In the genomic region with DNA sequence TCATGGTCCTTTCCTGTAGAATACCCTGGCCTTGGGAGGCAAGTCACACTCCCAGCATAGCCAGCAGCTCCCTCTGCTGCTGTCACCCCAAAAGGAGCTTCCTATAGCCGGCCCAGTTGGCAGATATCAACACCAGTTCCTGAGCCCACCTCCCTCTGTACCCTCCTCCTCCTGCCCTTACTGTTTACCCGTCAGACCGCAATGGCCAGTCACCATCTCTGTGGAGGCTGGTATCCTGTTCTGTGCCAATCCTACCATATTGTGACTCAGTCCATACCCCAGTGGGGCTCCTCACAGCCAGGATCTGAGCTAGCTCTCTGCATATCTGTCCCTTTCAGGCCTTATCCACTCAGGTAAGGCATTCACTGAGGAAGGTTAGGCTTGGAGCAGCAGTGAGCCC, we compare ENCODE assay signal across 25 mouse cellular contexts.
"Had no signal": no experiment of that assay in that cellular context is flagged by ENCODE, and none has a peak within 500 bp of the region (broad histone marks: within the 10 kb centered on the region; RNA-seq: fewer than 3 reads in every experiment).

No protein-coding gene starts in this region.

- H3K4me3 ChIP-seq: gastrocnemius, adult 2 months; heart, embryonic 13.5 days; heart, embryonic 15.5 days; hindbrain, embryonic 13.5 days; hindbrain, embryonic 15.5 days; kidney, embryonic 15.5 days; limb, embryonic 13.5 days; limb, embryonic 15.5 days; liver, embryonic 12.5 days had no signal

- H3K4me1 ChIP-seq: hindbrain, embryonic 13.5 days; hindbrain, embryonic 15.5 days; kidney, embryonic 15.5 days; limb, embryonic 13.5 days; limb, embryonic 15.5 days had no signal

- H3K27ac ChIP-seq: gastrocnemius, adult 2 months; heart, embryonic 13.5 days; heart, embryonic 15.5 days; hindbrain, embryonic 13.5 days; hindbrain, embryonic 15.5 days; hindbrain, postnatal 0 days; kidney, embryonic 15.5 days; kidney, postnatal 0 days; limb, embryonic 13.5 days; limb, embryonic 15.5 days; liver, embryonic 12.5 days; liver, embryonic 14.5 days had no signal

- H3K27me3 ChIP-seq: heart, embryonic 13.5 days; heart, embryonic 15.5 days; hindbrain, embryonic 13.5 days; hindbrain, embryonic 15.5 days; kidney, embryonic 15.5 days; limb, embryonic 13.5 days; limb, embryonic 15.5 days; liver, embryonic 12.5 days had no signal

- DNase-seq: gastrocnemius, adult 2 months; gastrocnemius, postnatal 10 days; gastrocnemius, postnatal 36 days; heart, adult 18-20 months; heart, postnatal 14 days; heart, postnatal 36 days; kidney, adult 11 months; kidney, adult 2 months; kidney, adult 9 months; kidney, postnatal 14 days; kidney, postnatal 36 days; layer of hippocampus, adult 9-11 months; layer of hippocampus, postnatal 36 days; left cerebral cortex, postnatal 4 days had no signal
